Mouse (Mus musculus) kidney, embryonic 14.5 days (tissue): ENCODE measurements around the gene Tle3. TPM values are rescaled to one million over a fixed set of nuclear protein-coding genes. Genes with fewer than 3 reads are reported as not detected.

Experiments used
- ATAC-seq: fragments of 200-750 bp; cut with Nextera tagmentation; 2 replicates; pipeline ENCODE4 v1.8.0; 2017; ENCODE audit warnings: moderate number of reproducible peaks, mild to moderate bottlenecking, moderate TSS enrichment, moderate library complexity; ENCODE audit not compliant: low FRiP score, low TSS enrichment
- H3K27ac ChIP-seq: fragments of 300-500 bp; sonication (generic); 2 replicates; pipeline ENCODE4 v1.5.1; 2014; ENCODE audit warnings: low read depth, mild to moderate bottlenecking, low read length, moderate library complexity, mixed read lengths
- H3K27me3 ChIP-seq: fragments of 300-500 bp; sonication (generic); 2 replicates; pipeline ENCODE4 v1.6.1; 2014; ENCODE audit warnings: mild to moderate bottlenecking, low read length; ENCODE audit not compliant: control insufficient read depth, insufficient read depth
- H3K36me3 ChIP-seq: fragments of 300-500 bp; sonication (generic); 2 replicates; pipeline ENCODE4 v1.6.1; 2014; ENCODE audit warnings: low read length, mixed read lengths; ENCODE audit not compliant: control insufficient read depth, insufficient read depth
- H3K4me1 ChIP-seq: fragments of 300-500 bp; sonication (generic); 2 replicates; pipeline ENCODE4 v1.6.1; 2014; ENCODE audit warnings: low read length, mixed read lengths; ENCODE audit not compliant: control insufficient read depth, insufficient read depth
- H3K4me2 ChIP-seq: fragments of 300-500 bp; sonication (generic); replicated peaks from 2 replicates; pipeline ENCODE4 v1.6.1; 2014; ENCODE audit warnings: low read depth, mild to moderate bottlenecking, low read length
- H3K4me3 ChIP-seq: fragments of 300-500 bp; sonication (generic); 2 replicates; pipeline ENCODE4 v1.5.1; 2014; ENCODE audit warnings: mild to moderate bottlenecking, low read length
- H3K9ac ChIP-seq: fragments of 300-500 bp; sonication (generic); 2 replicates; pipeline ENCODE4 v1.6.1; 2014; ENCODE audit warnings: low read depth, mild to moderate bottlenecking, low read length, moderate library complexity
- H3K9me3 ChIP-seq: fragments of 300-500 bp; sonication (generic); 2 replicates; pipeline ENCODE4 v1.6.1; 2016; ENCODE audit warnings: low read length; ENCODE audit not compliant: control insufficient read depth
- WGBS: fragments of 180-500 bp; shearing (Covaris S2); extraction: QIAGEN DNeasy Blood & Tissue Kit; methylation state at CpG from one replicate; pipeline ENCODE4 v1.1.7; 2014; 5-methylcytosine and 5-hydroxymethylcytosine counted together
- polyA plus RNA-seq: library from polyadenylated mRNA; unstranded; fragments of >200 nt; fragmentation: Nextera tagmentation; extraction: Ambion mirVana; gene quantifications from 2 replicates; pipeline ENCODE4 v1.2.1, GENCODE M21; 2014

Tle3 gene
- polyA plus RNA-seq, 1 experiment from 2014 or later, result 33.7 TPM

DNA sequence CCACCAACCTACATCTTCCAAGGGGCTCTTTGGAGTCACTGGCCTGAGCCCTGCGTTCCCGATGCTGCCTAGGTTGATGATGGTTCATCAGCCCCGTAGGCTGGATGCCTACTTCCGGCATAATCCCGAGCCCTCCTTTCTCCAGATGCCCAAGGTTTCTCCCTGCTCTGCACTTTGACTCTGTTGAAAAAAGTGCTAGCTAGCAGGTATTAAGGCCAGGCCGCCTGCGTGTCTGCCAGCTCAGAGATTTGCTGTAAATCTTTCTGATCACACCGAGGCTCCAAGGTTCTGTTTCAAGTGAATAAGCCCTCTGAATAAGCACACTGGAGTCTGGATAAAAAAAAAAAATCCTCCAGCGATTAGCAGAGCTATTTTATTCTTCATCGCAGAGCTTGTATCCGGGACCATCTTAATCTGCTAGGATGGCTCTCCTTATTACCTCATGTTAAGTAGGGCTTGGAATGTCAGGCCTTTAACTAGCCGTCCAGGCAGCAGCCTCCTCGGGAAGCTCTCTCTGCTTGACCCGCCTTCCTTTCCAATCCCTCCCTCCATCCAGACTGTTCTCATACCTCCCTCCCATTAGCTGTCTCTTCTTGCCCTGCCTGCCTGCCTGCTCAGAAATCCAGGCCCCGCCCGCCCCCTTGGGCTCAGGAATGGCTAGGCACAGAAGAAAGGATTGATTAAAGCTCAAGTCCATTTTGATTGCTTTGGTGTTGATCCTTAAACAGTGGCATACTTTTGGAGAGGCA, 31.9 kb downstream of the Tle3 start:
- no peaks in the 10 kb centered on the region for H3K9me3 ChIP-seq
- peaks cover 77% of the 10 kb centered on the region for H3K36me3 ChIP-seq
- H3K27me3 ChIP-seq, result no peaks in the 10 kb centered on the region
- H3K4me2 ChIP-seq, result no peak overlapping the region
- H3K9ac ChIP-seq, result no peak overlapping the region
- peaks cover 45% of the 10 kb centered on the region for H3K4me1 ChIP-seq
- no peak overlapping the region for H3K4me3 ChIP-seq
- H3K27ac ChIP-seq, result no peak overlapping the region
- 58% methylated on average over 16 of the region's 16 CpGs for WGBS
- ATAC-seq, result no peak

DNA sequence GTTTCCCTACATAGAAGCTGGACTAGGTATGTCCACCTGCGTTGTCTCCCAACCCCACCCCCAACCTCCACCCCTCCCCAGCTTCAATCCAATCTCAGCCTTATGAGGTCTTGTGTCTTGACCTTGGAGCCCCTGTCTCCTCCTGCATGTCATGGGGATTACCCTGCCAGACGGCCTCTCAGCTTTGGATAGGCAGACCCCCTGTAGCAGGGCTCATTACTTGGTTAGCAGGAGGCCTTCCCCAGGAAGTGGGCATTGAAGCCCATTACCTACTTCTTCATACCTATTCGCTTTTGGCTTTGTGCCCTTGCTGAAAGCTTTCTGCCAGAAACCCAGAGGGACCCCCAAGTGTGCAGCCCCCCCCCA, 32.4 kb downstream of the Tle3 start:
- Histone ChIP-seq H3K27me3 (no peaks in the 10 kb centered on the region), H3K9me3 (no peaks in the 10 kb centered on the region), H3K36me3 (peaks cover 77% of the 10 kb centered on the region), H3K27ac (peak overlapping the region; percentile 43; the same call in 1 of the 2 replicates), H3K4me1 (peaks cover 45% of the 10 kb centered on the region), H3K9ac (no peak overlapping the region), H3K4me3 (no peak overlapping the region), H3K4me2 (no peak overlapping the region)
- no peak for ATAC-seq
- 66% methylated on average over 3 of the region's 3 CpGs for WGBS

DNA sequence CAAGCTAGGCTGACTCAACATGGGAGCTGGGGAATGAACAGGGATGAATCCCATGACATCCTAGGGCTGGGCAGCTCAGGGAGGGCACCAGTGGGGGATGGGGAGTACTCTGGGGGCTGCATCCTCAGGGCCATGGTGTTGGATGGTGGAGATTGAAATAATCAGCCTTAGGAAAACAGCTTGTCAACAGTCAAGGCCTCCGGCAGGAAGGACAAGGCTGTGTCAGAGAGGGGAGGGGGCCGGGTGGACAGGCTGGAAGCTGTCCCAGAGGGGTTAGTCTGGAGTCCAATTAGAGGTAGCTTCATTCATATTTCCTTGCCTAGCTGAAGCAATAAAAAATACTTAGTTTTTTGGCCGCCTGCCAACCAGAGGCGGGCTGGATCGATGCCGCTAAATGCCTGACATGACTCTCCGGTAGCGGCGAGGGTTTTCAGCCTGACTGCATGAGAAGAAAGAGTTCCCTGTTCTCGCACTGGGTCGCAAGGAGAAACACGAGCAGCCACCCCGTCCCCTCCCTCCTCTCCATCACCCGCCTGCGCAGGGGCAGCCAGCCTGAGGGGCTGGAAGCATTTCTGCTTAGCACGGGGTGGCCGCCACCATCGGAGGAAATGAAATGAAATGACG, 32.9 kb downstream of the Tle3 start:
- H3K4me2 ChIP-seq, result 0 out of 2 replicates have a peak overlapping the region, but pooled peaks have one; percentile 0
- peaks cover 78% of the 10 kb centered on the region for H3K36me3 ChIP-seq
- 17% methylated on average over 19 of the region's 19 CpGs for WGBS
- no peaks in the 10 kb centered on the region for H3K9me3 ChIP-seq
- H3K4me3 ChIP-seq, result no peak overlapping the region
- peak overlapping the region; percentile 48; the same call in 1 of the 2 replicates for H3K27ac ChIP-seq
- H3K27me3 ChIP-seq, result no peaks in the 10 kb centered on the region
- H3K4me1 ChIP-seq, result peaks cover 45% of the 10 kb centered on the region
- peak; percentile 72 for ATAC-seq
- H3K9ac ChIP-seq, result no peak overlapping the region

DNA sequence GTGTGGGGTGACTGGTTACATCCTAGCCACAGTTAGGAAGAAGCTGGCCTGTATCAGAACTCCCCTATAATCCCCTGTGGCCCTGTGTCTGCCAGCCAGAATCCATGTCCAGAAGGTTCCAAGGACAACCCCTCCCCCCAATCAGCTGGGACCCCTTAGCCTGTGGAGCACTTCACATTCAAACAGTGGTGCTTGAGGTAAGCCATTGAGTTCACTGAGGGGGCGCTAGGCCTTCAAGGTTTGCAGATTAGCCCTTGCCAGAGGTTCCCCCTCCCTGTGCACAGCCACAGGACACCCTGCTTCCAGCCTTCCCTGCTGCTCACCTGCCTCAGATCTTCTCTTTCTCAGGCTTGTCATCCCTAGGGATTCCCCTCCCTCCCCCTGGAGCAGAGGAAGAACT, 34.2 kb downstream of the Tle3 start:
- Histone ChIP-seq H3K4me1 (peaks cover 41% of the 10 kb centered on the region), H3K4me2 (no peak overlapping the region), H3K9ac (no peak overlapping the region), H3K4me3 (no peak overlapping the region), H3K36me3 (peaks cover 78% of the 10 kb centered on the region), H3K9me3 (no peaks in the 10 kb centered on the region), H3K27me3 (no peaks in the 10 kb centered on the region), H3K27ac (no peak overlapping the region; the same call in 1 of the 2 replicates)
- ATAC-seq, result no peak
- WGBS, result 100% methylated on average over 1 of the region's 1 CpGs

DNA sequence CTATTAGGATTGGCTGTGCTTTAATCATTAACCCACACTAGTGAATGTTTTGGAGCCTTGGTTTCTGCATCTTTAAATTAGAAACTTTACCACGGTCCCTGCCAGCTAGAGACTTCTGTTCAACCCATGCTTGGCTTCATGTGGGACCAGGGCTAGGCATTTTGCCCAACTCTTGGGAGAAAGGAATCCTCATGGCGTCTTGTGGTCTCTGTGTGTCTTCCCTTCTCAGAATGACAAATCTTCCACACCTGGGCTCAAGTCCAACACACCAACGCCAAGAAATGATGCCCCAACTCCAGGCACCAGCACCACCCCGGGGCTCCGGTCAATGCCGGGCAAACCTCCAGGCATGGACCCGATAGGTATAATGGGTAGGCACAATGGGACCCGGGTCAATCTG, 36.9 kb downstream of the Tle3 start:
- no peaks in the 10 kb centered on the region for H3K9me3 ChIP-seq
- no peaks in the 10 kb centered on the region for H3K27me3 ChIP-seq
- peaks cover 27% of the 10 kb centered on the region for H3K4me1 ChIP-seq
- no peak overlapping the region for H3K4me2 ChIP-seq
- peaks cover 82% of the 10 kb centered on the region for H3K36me3 ChIP-seq
- no peak overlapping the region for H3K4me3 ChIP-seq
- H3K27ac ChIP-seq, result no peak overlapping the region
- no peak overlapping the region for H3K9ac ChIP-seq
- no peak for ATAC-seq
- 82% methylated on average over 8 of the region's 8 CpGs for WGBS

DNA sequence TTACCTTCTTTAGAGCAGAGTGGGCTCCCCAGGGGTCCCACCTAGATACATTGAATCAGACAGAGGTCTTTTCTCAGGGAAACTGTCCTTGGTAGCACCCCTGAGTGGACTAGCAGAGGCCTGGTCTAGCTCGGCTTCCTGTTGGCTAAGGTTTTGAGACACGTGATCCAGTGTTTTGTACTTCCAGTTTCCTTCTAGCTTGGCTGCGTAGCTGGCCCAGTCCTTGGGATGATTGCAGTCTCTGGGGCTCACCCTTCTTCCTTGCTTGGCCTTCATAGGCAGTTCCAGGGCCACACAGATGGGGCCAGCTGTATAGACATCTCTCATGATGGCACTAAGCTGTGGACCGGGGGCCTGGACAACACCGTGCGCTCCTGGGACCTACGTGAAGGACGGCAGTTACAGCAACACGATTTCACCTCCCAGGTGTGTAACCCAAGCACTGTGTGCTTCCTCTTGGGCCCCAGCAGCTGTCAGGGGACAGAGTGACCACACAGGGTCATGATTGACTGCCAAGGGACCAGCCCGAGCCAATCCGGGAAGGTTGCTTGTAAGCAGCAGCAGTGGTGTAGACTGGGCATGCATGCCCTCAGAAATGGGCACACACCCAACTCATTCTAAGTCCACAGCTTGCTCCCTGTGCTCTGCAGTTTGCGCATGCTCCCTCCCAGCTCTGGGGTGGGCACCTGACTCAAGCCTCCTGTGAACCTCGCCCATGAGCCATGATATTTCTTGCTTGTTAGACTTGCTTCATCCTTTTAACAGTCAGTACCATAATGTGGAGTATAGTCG, 41.7 kb downstream of the Tle3 start:
- H3K27me3 ChIP-seq, result no peaks in the 10 kb centered on the region; the same call in 1 of the 2 replicates

DNA sequence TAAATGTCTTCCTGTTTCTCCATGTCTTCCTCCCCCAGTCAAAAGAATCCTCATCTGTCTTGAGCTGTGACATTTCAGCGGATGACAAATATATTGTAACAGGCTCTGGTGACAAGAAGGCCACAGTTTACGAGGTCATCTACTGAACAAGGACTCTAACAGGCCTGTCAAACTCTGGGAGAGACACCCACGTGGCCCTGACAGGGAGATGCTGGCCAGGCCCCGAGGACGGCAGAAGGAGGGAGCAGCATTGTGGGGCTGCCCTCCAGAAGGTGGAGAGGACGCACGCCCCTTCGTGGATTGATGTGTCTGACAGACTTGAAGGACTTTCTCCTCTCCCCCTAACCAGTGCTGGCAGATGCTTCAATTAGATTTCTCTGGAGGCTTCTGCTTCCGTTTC, 44.4 kb downstream of the Tle3 start:
- no peaks in the 10 kb centered on the region; the same call in 1 of the 2 replicates for H3K27me3 ChIP-seq
- no peak overlapping the region; the same call in 1 of the 2 replicates for H3K9ac ChIP-seq
- no peak for ATAC-seq
- H3K9me3 ChIP-seq, result peaks cover 2% of the 10 kb centered on the region; the same call in 1 of the 2 replicates
- 36% methylated on average over 9 of the region's 9 CpGs for WGBS
- no peak overlapping the region for H3K27ac ChIP-seq
- H3K4me3 ChIP-seq, result no peak overlapping the region
- H3K4me1 ChIP-seq, result 0 out of 2 replicates have a peak, but pooled peaks cover 3% of the 10 kb centered on the region
- H3K36me3 ChIP-seq, result peaks cover 73% of the 10 kb centered on the region
- H3K4me2 ChIP-seq, result no peak overlapping the region

More for the DNA sequence above, 41.7 kb downstream of the Tle3 start:
- H3K27ac ChIP-seq, result no peak overlapping the region
- ATAC-seq, result no peak
- 0 out of 2 replicates have a peak, but pooled peaks cover 4% of the 10 kb centered on the region for H3K4me1 ChIP-seq
- 87% methylated on average over 14 of the region's 14 CpGs for WGBS
- peaks cover 94% of the 10 kb centered on the region for H3K36me3 ChIP-seq
- no peaks in the 10 kb centered on the region for H3K9me3 ChIP-seq
- no peak overlapping the region for H3K4me3 ChIP-seq
- H3K9ac ChIP-seq, result no peak overlapping the region
- no peak overlapping the region for H3K4me2 ChIP-seq

DNA sequence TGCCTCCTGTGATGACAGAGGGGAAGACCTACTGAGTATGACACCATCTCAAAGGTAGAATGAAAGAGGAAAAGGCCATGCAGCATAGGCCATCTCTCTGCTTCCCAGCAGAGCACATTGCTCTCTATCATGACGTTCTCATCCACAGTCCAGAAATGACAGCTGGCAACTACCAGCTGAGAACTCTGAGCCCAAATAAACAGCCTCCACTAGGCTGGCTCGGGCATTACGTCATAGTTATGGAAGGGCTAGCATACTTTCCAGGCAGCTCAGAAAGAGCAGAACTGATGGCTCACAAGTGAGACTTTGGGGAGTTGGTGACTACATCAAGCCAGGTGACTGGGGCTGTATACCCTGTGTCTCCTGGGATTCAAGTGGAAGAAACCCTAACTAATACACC, 49.5 kb downstream of the Tle3 start:
- H3K27ac ChIP-seq, result no peak overlapping the region
- peaks cover 22% of the 10 kb centered on the region for H3K36me3 ChIP-seq
- 82% methylated on average over 3 of the region's 3 CpGs for WGBS
- H3K4me3 ChIP-seq, result no peak overlapping the region
- no peak overlapping the region for H3K9ac ChIP-seq
- no peaks in the 10 kb centered on the region for H3K4me1 ChIP-seq
- peaks cover 2% of the 10 kb centered on the region; the same call in 1 of the 2 replicates for H3K9me3 ChIP-seq
- no peak overlapping the region for H3K4me2 ChIP-seq
- no peak for ATAC-seq
- no peaks in the 10 kb centered on the region for H3K27me3 ChIP-seq
